Mouse (Mus musculus): Measurements from ENCODE around the gene Ccnyl1.

- TF ChIP-seq MAZ (IDR thresholded peaks at IDR 0.05; ENCODE audit: low read depth, low read length), result no peak
- TF ChIP-seq USF1 (IDR thresholded peaks at IDR 0.05; ENCODE audit: low read depth, low read length), result no peak
- no peak for TF ChIP-seq POLR2AphosphoS2 (IDR thresholded peaks at IDR 0.05; ENCODE audit: low read depth, low read length)
- no peak for TF ChIP-seq MYC (IDR thresholded peaks at IDR 0.05; ENCODE audit: low read depth, low read length)
- TF ChIP-seq USF2 (conservative IDR thresholded peaks at IDR 0.05; ENCODE audit: low read depth, low read length), result no peak
- no peak for TF ChIP-seq EP300 (IDR thresholded peaks at IDR 0.05; ENCODE audit: low read length)
- no peak for TF ChIP-seq RAD21 (IDR thresholded peaks at IDR 0.05; ENCODE audit: low read depth, low read length)
- TF ChIP-seq RCOR1 (conservative IDR thresholded peaks at IDR 0.05; ENCODE audit: low read depth, low read length), result no peak
- TF ChIP-seq POLR2A (IDR thresholded peaks at IDR 0.05; ENCODE audit: low read depth, low read length), result no peak
- no peak for TF ChIP-seq NRF1 (IDR thresholded peaks at IDR 0.05; ENCODE audit: low read depth, low read length)
- TF ChIP-seq CHD1 (IDR thresholded peaks at IDR 0.05; ENCODE audit: low read depth, low read length), result no peak
- TF ChIP-seq CTCF (conservative IDR thresholded peaks at IDR 0.05 in 1 of 2, IDR thresholded peaks at IDR 0.05 in 1 of 2; ENCODE audit: low read depth in 2 of 2, low read length in 2 of 2), result no peak
- no peak for TF ChIP-seq MAFK (IDR thresholded peaks at IDR 0.05; ENCODE audit: insufficient replicate concordance, low read length)
- no peak for TF ChIP-seq UBTF (IDR thresholded peaks at IDR 0.05; ENCODE audit: low read depth, low read length)
Measured at GRCm38 (mm10) chr1:64669451-64669850, 20.8 kb upstream of the Ccnyl1 start.
